Mouse (Mus musculus) erythroblast, embryonic 14.5 days (primary cell): ENCODE measurements around the gene Gm20521.

Experiments used
- GATA1 ChIP-seq: IDR thresholded peaks from 2 replicates; pipeline ENCODE4 v1.6.1; 2012; ENCODE audit warnings: low read length, inconsistent platforms, mixed read lengths
- TAL1 ChIP-seq: IDR thresholded peaks from 3 replicates; pipeline ENCODE4 v1.6.1; 2012; ENCODE audit warnings: low read length, inconsistent platforms, mixed read lengths

DNA sequence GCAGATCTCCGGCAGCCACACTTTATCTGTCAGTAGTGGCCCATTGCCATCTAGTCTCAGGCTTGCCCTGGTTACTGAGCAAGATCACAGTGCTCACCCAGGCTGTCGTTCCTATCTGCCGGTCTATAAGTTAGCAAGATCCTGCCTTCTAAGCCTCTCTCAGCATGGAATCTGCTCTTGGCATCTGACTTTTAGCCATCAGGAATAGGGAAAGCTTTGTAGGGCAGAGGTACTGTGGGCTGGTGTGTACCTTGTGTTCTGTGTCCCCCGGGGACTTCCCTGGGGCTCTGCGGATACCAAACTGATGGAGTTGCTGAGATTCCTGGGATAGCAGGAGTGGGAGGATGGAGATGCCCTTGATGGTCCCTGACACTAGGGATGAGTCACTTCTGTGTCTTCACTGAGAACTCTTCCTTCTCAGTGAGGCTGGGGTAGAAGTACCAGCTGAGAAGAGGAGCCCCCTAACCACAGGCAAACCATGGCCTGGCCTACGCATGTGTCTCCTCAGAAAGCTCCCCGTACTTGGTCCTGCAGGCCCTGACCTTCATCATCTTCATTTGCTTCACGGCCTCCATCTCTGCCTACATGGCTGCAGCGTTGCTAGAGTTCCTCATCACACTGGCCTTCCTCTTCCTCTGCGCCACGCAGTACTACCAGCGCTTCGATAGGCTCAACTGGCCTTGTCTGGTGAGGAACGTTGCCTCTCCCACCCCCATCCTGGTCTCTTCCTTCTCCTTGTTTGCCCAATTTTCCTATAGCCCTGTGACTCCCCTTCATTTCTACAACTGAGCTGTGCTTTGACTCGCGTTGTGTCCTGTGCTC lies 54.3 kb downstream of the Gm20521 start:
- TF ChIP-seq GATA1: no peak
- no peak for TF ChIP-seq TAL1
